Mouse (Mus musculus): ENCODE results near the gene Ampd1. TPM values are rescaled to one million over a fixed set of nuclear protein-coding genes. Genes with fewer than 3 reads are reported as not detected.

Ampd1 gene
- polyA plus RNA-seq, 1 experiment = 1.5 TPM

DNA sequence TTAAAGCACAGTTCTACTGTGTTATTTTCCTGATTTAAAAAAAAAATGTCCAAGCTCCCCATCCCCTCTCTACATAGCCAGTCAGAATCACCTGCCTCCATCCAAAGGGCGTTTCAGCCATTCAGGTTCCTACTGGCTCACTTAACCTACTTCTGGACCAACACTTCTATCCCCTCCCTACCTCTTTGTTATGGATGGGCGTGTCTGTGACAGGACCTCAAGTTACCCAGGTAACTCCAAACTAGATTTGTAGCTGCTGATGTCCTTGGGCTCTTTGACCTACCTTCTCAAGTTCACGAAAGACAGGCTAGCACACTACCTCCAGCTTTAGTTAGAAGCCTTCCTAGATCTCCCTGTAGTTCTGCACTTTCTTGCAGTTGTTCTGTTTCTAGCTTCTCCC lies 12.2 kb downstream of the Ampd1 start:
- H3K4me1 ChIP-seq (ENCODE audit: control insufficient read depth, insufficient read depth, low read length) = no peaks in the 10 kb centered on the region
- no peak overlapping the region for H3K4me3 ChIP-seq (ENCODE audit: control insufficient read depth, low read depth, low read length)
- H3K27me3 ChIP-seq (ENCODE audit: control insufficient read depth, insufficient read depth, low read length) = no peaks in the 10 kb centered on the region
- no peak for TF ChIP-seq POLR2A (IDR thresholded peaks at IDR 0.05; ENCODE audit: control insufficient read depth, low read depth, low read length)
- no peak for TF ChIP-seq CTCF (IDR thresholded peaks at IDR 0.05; ENCODE audit: control insufficient read depth, insufficient read depth, insufficient replicate concordance, low read depth, low read length)
- no peaks in the 10 kb centered on the region for H3K36me3 ChIP-seq (ENCODE audit: control insufficient read depth, insufficient read depth, low read length)
- no peak overlapping the region for H3K27ac ChIP-seq (ENCODE audit: control insufficient read depth, insufficient read depth, low read depth, low read length)

- Histone ChIP-seq H3K27ac (ENCODE audit: control insufficient read depth, insufficient read depth, low read depth, low read length) (no peak overlapping the region), H3K4me3 (ENCODE audit: control insufficient read depth, low read depth, low read length) (no peak overlapping the region), H3K27me3 (ENCODE audit: control insufficient read depth, insufficient read depth, low read length) (no peaks in the 10 kb centered on the region), H3K36me3 (ENCODE audit: control insufficient read depth, insufficient read depth, low read length) (no peaks in the 10 kb centered on the region), H3K4me1 (ENCODE audit: control insufficient read depth, insufficient read depth, low read length) (no peaks in the 10 kb centered on the region)
- no peak for TF ChIP-seq CTCF (IDR thresholded peaks at IDR 0.05; ENCODE audit: control insufficient read depth, insufficient read depth, insufficient replicate concordance, low read depth, low read length)
- no peak for TF ChIP-seq POLR2A (IDR thresholded peaks at IDR 0.05; ENCODE audit: control insufficient read depth, low read depth, low read length)
These were observed 17.9 kb downstream of the Ampd1 start for GRCm38 (mm10) chr3:103091753-103092152.

GRCm38 (mm10) chr3:103098662-103099061 lies 24.8 kb downstream of the Ampd1 start:
- no peaks in the 10 kb centered on the region for H3K27me3 ChIP-seq (ENCODE audit: control insufficient read depth, insufficient read depth, low read length)
- TF ChIP-seq CTCF (IDR thresholded peaks at IDR 0.05; ENCODE audit: control insufficient read depth, insufficient read depth, insufficient replicate concordance, low read depth, low read length) (no peak), POLR2A (IDR thresholded peaks at IDR 0.05; ENCODE audit: control insufficient read depth, low read depth, low read length) (no peak)
- H3K36me3 ChIP-seq (ENCODE audit: control insufficient read depth, insufficient read depth, low read length) = no peaks in the 10 kb centered on the region
- H3K4me3 ChIP-seq (ENCODE audit: control insufficient read depth, low read depth, low read length) = peak overlapping the region; percentile 30
- H3K27ac ChIP-seq (ENCODE audit: control insufficient read depth, insufficient read depth, low read depth, low read length) = no peak overlapping the region
- peaks cover 4% of the 10 kb centered on the region; the same call in 1 of the 2 replicates for H3K4me1 ChIP-seq (ENCODE audit: control insufficient read depth, insufficient read depth, low read length)

GRCm38 (mm10) chr3:103099667-103100066 lies 25.9 kb downstream of the Ampd1 start:
- TF ChIP-seq POLR2A (IDR thresholded peaks at IDR 0.05; ENCODE audit: control insufficient read depth, low read depth, low read length) (no peak), CTCF (IDR thresholded peaks at IDR 0.05; ENCODE audit: control insufficient read depth, insufficient read depth, insufficient replicate concordance, low read depth, low read length) (no peak)
- peaks cover 4% of the 10 kb centered on the region; the same call in 1 of the 2 replicates for H3K4me1 ChIP-seq (ENCODE audit: control insufficient read depth, insufficient read depth, low read length)
- no peaks in the 10 kb centered on the region for H3K36me3 ChIP-seq (ENCODE audit: control insufficient read depth, insufficient read depth, low read length)
- no peak overlapping the region for H3K4me3 ChIP-seq (ENCODE audit: control insufficient read depth, low read depth, low read length)
- no peak overlapping the region for H3K27ac ChIP-seq (ENCODE audit: control insufficient read depth, insufficient read depth, low read depth, low read length)
- H3K27me3 ChIP-seq (ENCODE audit: control insufficient read depth, insufficient read depth, low read length) = no peaks in the 10 kb centered on the region

GRCm38 (mm10) chr3:103100735-103101134 lies 26.9 kb downstream of the Ampd1 start:
- peaks cover 4% of the 10 kb centered on the region; the same call in 1 of the 2 replicates for H3K4me1 ChIP-seq (ENCODE audit: control insufficient read depth, insufficient read depth, low read length)
- no peak overlapping the region for H3K4me3 ChIP-seq (ENCODE audit: control insufficient read depth, low read depth, low read length)
- H3K36me3 ChIP-seq (ENCODE audit: control insufficient read depth, insufficient read depth, low read length) = no peaks in the 10 kb centered on the region
- H3K27ac ChIP-seq (ENCODE audit: control insufficient read depth, insufficient read depth, low read depth, low read length) = no peak overlapping the region
- no peaks in the 10 kb centered on the region for H3K27me3 ChIP-seq (ENCODE audit: control insufficient read depth, insufficient read depth, low read length)
- TF ChIP-seq POLR2A (IDR thresholded peaks at IDR 0.05; ENCODE audit: control insufficient read depth, low read depth, low read length) (no peak), CTCF (IDR thresholded peaks at IDR 0.05; ENCODE audit: control insufficient read depth, insufficient read depth, insufficient replicate concordance, low read depth, low read length) (no peak)

GRCm38 (mm10) chr3:103101194-103101593 lies 27.4 kb downstream of the Ampd1 start:
- no peaks in the 10 kb centered on the region for H3K36me3 ChIP-seq (ENCODE audit: control insufficient read depth, insufficient read depth, low read length)
- H3K4me3 ChIP-seq (ENCODE audit: control insufficient read depth, low read depth, low read length) = no peak overlapping the region
- TF ChIP-seq CTCF (IDR thresholded peaks at IDR 0.05; ENCODE audit: control insufficient read depth, insufficient read depth, insufficient replicate concordance, low read depth, low read length) = no peak
- TF ChIP-seq POLR2A (IDR thresholded peaks at IDR 0.05; ENCODE audit: control insufficient read depth, low read depth, low read length) = no peak
- H3K27ac ChIP-seq (ENCODE audit: control insufficient read depth, insufficient read depth, low read depth, low read length) = no peak overlapping the region
- peaks cover 4% of the 10 kb centered on the region; the same call in 1 of the 2 replicates for H3K4me1 ChIP-seq (ENCODE audit: control insufficient read depth, insufficient read depth, low read length)
- H3K27me3 ChIP-seq (ENCODE audit: control insufficient read depth, insufficient read depth, low read length) = no peaks in the 10 kb centered on the region

DNA sequence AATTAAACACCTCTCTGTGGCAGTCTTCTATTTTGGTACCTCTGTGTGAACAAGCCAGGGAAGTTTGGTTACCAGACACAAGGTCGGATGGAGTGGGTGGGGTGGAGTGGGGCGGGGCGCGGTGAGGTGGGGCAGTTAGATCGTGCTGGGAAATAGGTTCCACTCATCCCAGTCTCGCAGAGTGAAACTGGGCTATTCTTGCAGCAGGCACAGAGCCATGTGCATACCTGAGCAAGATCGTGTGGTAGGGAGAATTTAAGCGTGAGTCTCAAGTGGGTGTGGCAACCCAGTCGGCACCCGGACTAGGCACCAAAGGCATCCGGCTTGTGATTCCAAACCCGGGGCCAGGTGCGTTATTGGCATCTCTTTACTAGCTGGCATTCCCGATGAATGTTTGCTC lies 28.1 kb downstream of the Ampd1 start:
- no peak for TF ChIP-seq POLR2A (IDR thresholded peaks at IDR 0.05; ENCODE audit: control insufficient read depth, low read depth, low read length)
- TF ChIP-seq CTCF (IDR thresholded peaks at IDR 0.05; ENCODE audit: control insufficient read depth, insufficient read depth, insufficient replicate concordance, low read depth, low read length) = no peak
- Histone ChIP-seq H3K4me1 (ENCODE audit: control insufficient read depth, insufficient read depth, low read length) (peaks cover 4% of the 10 kb centered on the region; the same call in 1 of the 2 replicates), H3K4me3 (ENCODE audit: control insufficient read depth, low read depth, low read length) (peak overlapping the region; percentile 92), H3K27ac (ENCODE audit: control insufficient read depth, insufficient read depth, low read depth, low read length) (no peak overlapping the region), H3K36me3 (ENCODE audit: control insufficient read depth, insufficient read depth, low read length) (no peaks in the 10 kb centered on the region), H3K27me3 (ENCODE audit: control insufficient read depth, insufficient read depth, low read length) (no peaks in the 10 kb centered on the region)
